Mouse (Mus musculus) liver, embryonic 14.5 days (tissue): ENCODE measurements at regions not wholly inside any gene's neighbourhood (a gene's known extent, or its start where the extent isn't known, plus 50 kb on each side); places are given as distances from the start of the nearest gene placed in this dataset.

ENCODE experiments used
- CTCF ChIP-seq: IDR thresholded peaks from 2 replicates; pipeline ENCODE4 v1.5.1; 2016; ENCODE audit warnings: antibody characterized with exemption, low read depth, control low read depth
- EP300 ChIP-seq: IDR thresholded peaks from 2 replicates; pipeline ENCODE4 v1.6.1; 2016; ENCODE audit warnings: antibody characterized with exemption, low read depth

DNA sequence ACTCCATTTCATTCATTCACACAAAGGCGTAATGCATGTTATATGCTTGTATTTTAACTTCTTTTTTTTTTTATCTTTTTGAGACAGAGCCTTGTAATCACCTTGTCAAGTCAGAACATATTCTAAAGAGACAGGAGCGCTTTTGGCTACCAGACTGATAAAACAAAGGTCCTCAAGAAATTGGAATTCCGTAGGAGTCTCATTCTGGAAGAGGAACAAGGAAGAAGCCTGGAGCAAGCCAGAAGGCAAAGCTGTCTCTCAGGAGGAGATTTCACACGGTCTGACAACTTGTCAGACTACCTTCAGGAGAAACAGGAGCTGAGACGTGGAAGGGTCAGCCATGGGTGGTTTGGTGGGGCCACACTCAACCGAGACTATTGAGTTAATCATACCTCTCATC lies 587.2 kb upstream of the Auts2 start:
- TF ChIP-seq CTCF (no peak), EP300 (no peak)
